Mouse (Mus musculus): Measurements from ENCODE around the gene Dchs2. TPM values are rescaled to one million over a fixed set of nuclear protein-coding genes. Genes with fewer than 3 reads are reported as not detected.

Dchs2 gene
- total and polyA plus RNA-seq, 3 experiments = 0.14 to 0.80 (median 0.52) TPM

DNA sequence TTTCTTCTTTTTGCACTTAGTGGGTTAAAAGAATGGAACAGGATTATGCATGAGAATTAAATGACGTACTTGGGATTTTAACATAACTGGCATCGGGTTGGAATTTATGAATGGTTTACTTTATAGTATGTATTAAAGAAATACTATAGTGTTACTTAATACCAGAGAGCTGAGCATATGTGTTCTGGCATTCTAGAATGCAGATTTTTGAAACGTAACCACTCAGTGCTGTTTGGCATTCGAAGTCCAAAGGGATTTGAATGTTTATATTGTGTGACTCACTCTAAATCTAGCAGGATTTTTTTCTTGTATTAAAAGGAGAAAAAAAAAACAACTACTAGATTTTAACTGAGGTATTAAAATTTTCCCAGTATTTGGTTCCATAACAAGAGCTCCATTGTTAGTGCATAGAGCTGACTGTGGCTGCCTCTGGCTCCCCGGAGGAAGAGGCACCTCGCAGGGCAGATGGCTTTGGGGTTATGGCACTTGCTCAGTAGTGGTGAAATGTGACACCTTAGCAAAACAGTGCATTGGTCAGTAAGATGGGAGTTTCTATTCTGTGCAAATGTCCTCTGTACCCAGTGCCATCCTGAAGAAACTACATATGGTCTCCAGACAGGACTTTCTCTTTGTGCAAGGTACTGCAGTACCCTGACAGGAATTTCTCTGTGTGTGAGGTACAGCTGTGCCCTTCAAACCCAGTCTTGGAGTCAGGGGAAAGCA, 160.5 kb downstream of the Dchs2 start:
- 69% methylated on average over 6 of the region's 6 CpGs for WGBS
- no peak for DNase-seq
- Histone ChIP-seq H3K27ac (no peak overlapping the region), H3K79me2 (replicated peaks; ENCODE audit: control insufficient read depth, insufficient read depth, low read length) (no peaks in the 10 kb centered on the region), H3K27me3 (ENCODE audit: control insufficient read depth, insufficient read depth, low read length) (no peaks in the 10 kb centered on the region), H3K4me3 (no peak overlapping the region), H3K36me3 (ENCODE audit: control insufficient read depth, insufficient read depth, low read length) (no peaks in the 10 kb centered on the region), H3K4me1 (ENCODE audit: control insufficient read depth, insufficient read depth, low read length) (no peaks in the 10 kb centered on the region), H3K9ac (ENCODE audit: low read depth, low read length) (no peak overlapping the region)
- no peak for TF ChIP-seq EP300 (IDR thresholded peaks at IDR 0.05; ENCODE audit: insufficient read depth, low read depth, low read length)
- TF ChIP-seq POLR2A (IDR thresholded peaks at IDR 0.05; ENCODE audit: insufficient read depth, low read depth, low read length) = no peak
- no peak for TF ChIP-seq CTCF (IDR thresholded peaks at IDR 0.05)
- intact Hi-C loops (cut with DNase I) = loop anchor here (5.0 to 10.0 kb wide), 3 partner anchors 317 to 474 kb away; no protein-coding TSS in a partner anchor

DNA sequence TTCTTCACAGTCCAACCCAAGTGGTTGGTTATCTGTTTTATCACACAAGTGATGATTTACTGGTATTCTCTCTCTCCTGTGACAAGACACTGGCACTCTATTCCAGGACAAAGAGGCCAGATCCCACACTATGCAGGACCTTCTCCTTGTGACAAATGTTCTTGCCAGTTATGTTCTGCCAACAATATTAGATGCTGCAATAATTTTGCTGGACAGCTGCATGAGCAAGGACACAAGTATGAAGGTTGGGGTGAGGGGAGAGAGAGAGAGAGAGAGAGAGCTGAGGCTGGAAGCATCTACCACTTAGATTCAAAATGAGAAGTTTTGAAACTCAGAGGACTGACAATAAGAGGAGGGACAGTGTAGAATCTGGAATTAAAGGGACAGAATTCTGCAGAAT, 162.7 kb downstream of the Dchs2 start:
- no peak overlapping the region for H3K9ac ChIP-seq (ENCODE audit: low read depth, low read length)
- no peak for DNase-seq
- intact Hi-C loops (cut with DNase I) = no loop called here
- H3K27me3 ChIP-seq (ENCODE audit: control insufficient read depth, insufficient read depth, low read length) = no peaks in the 10 kb centered on the region
- H3K4me3 ChIP-seq = no peak overlapping the region
- H3K36me3 ChIP-seq (ENCODE audit: control insufficient read depth, insufficient read depth, low read length) = no peaks in the 10 kb centered on the region
- no peak for TF ChIP-seq POLR2A (IDR thresholded peaks at IDR 0.05; ENCODE audit: insufficient read depth, low read depth, low read length)
- TF ChIP-seq EP300 (IDR thresholded peaks at IDR 0.05; ENCODE audit: insufficient read depth, low read depth, low read length) = no peak
- TF ChIP-seq CTCF (IDR thresholded peaks at IDR 0.05) = no peak
- no peak overlapping the region for H3K27ac ChIP-seq
- H3K4me1 ChIP-seq (ENCODE audit: control insufficient read depth, insufficient read depth, low read length) = no peaks in the 10 kb centered on the region
- no peaks in the 10 kb centered on the region for H3K79me2 ChIP-seq (replicated peaks; ENCODE audit: control insufficient read depth, insufficient read depth, low read length)

DNA sequence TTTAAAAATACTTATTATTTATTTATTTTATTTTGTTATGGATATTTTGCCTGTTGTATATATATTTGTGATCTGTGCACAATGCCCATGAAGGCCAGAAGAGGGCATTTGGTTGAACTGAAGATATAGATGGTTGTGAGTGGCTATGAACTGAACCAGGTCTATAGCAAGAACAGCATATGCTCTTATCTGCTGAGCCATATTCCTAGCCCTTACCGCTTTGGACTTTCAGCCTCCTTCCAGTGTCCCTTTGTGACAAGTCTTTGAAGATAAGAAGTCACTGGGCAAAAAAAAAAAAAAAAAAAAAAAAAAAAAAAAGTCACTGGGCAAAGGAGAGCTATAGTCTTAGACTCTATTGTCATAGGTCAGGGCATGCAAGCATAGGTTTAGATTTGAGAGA, 163.2 kb downstream of the Dchs2 start:
- Histone ChIP-seq H3K36me3 (ENCODE audit: control insufficient read depth, insufficient read depth, low read length) (no peaks in the 10 kb centered on the region), H3K4me1 (ENCODE audit: control insufficient read depth, insufficient read depth, low read length) (no peaks in the 10 kb centered on the region), H3K27ac (no peak overlapping the region), H3K9ac (ENCODE audit: low read depth, low read length) (no peak overlapping the region), H3K4me3 (no peak overlapping the region), H3K79me2 (replicated peaks; ENCODE audit: control insufficient read depth, insufficient read depth, low read length) (no peaks in the 10 kb centered on the region), H3K27me3 (ENCODE audit: control insufficient read depth, insufficient read depth, low read length) (no peaks in the 10 kb centered on the region)
- intact Hi-C loops (cut with DNase I) = no loop called here
- DNase-seq = no peak
- TF ChIP-seq EP300 (IDR thresholded peaks at IDR 0.05; ENCODE audit: insufficient read depth, low read depth, low read length) (no peak), POLR2A (IDR thresholded peaks at IDR 0.05; ENCODE audit: insufficient read depth, low read depth, low read length) (no peak), CTCF (IDR thresholded peaks at IDR 0.05) (no peak)
- 59% methylated on average over 1 of the region's 1 CpGs for WGBS

DNA sequence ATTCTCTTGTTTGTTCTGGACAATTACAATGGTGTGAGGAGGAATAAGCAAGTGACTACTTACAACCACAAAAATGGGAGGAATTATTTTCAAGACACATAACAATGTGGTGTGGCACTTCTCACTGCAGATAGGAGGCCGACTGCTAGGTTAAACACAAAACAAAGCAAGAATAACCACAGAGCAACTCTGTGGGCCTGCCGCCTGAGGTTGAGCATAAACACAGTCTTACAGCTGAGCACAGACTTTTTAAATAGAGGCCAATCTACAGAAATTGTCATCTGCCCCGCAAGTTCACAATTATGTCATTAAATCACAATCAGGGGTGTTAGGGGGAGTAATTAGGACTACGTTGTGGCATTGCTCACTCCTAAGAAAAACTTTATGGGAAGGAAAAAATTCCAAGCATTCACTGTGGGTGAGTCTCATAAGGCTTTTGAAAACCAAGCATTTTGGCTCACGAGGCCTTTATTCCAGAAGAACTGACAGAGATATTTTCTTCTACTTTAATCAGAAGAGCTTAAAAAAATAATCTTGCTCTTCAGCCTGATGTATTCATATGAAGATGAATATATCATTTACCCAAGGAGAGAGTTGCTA, 172.1 kb downstream of the Dchs2 start:
- Histone ChIP-seq H3K79me2 (replicated peaks; ENCODE audit: control insufficient read depth, insufficient read depth, low read length) (no peaks in the 10 kb centered on the region), H3K27me3 (ENCODE audit: control insufficient read depth, insufficient read depth, low read length) (no peaks in the 10 kb centered on the region), H3K9ac (ENCODE audit: low read depth, low read length) (no peak overlapping the region), H3K36me3 (ENCODE audit: control insufficient read depth, insufficient read depth, low read length) (no peaks in the 10 kb centered on the region), H3K4me3 (no peak overlapping the region), H3K27ac (no peak overlapping the region), H3K4me1 (ENCODE audit: control insufficient read depth, insufficient read depth, low read length) (no peaks in the 10 kb centered on the region)
- intact Hi-C loops (cut with DNase I) = loop anchor here (5.0 to 10.0 kb wide), 2 partner anchors 175 to 402 kb away; no protein-coding TSS in a partner anchor
- 69% methylated on average over 5 of the region's 5 CpGs for WGBS
- TF ChIP-seq EP300 (IDR thresholded peaks at IDR 0.05; ENCODE audit: insufficient read depth, low read depth, low read length) = no peak
- no peak for TF ChIP-seq POLR2A (IDR thresholded peaks at IDR 0.05; ENCODE audit: insufficient read depth, low read depth, low read length)
- no peak for TF ChIP-seq CTCF (IDR thresholded peaks at IDR 0.05)
- DNase-seq = no peak

DNA sequence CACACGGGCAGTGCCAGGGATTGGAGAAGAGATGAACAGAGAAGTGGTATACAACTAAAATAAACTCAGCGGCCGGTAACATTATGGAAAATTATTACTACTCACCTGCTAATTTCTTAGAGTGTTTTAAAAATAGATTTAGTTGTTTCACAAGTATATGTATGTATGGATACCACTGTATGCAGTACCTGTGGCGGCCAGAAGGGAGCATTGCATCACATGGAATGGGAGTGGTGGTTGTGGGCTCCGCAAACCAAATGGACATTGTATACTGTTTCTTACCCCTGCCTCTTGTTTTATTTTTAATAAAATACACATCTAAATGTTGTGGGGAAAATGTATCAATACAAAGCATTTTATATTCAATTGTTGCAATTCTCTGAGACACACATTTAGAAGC, 176.1 kb downstream of the Dchs2 start:
- intact Hi-C loops (cut with DNase I) = loop anchor here (5.0 to 10.0 kb wide), 2 partner anchors 171 to 398 kb away; no protein-coding TSS in a partner anchor
- 75% methylated on average over 5 of the region's 5 CpGs for WGBS
- H3K79me2 ChIP-seq (replicated peaks; ENCODE audit: control insufficient read depth, insufficient read depth, low read length) = no peaks in the 10 kb centered on the region
- H3K36me3 ChIP-seq (ENCODE audit: control insufficient read depth, insufficient read depth, low read length) = no peaks in the 10 kb centered on the region
- no peak overlapping the region for H3K27ac ChIP-seq
- no peak for DNase-seq
- TF ChIP-seq CTCF (IDR thresholded peaks at IDR 0.05) (peak; percentile 58), POLR2A (IDR thresholded peaks at IDR 0.05; ENCODE audit: insufficient read depth, low read depth, low read length) (no peak), EP300 (IDR thresholded peaks at IDR 0.05; ENCODE audit: insufficient read depth, low read depth, low read length) (no peak)
- H3K27me3 ChIP-seq (ENCODE audit: control insufficient read depth, insufficient read depth, low read length) = no peaks in the 10 kb centered on the region
- no peak overlapping the region for H3K4me3 ChIP-seq
- H3K9ac ChIP-seq (ENCODE audit: low read depth, low read length) = no peak overlapping the region
- no peaks in the 10 kb centered on the region for H3K4me1 ChIP-seq (ENCODE audit: control insufficient read depth, insufficient read depth, low read length)

DNA sequence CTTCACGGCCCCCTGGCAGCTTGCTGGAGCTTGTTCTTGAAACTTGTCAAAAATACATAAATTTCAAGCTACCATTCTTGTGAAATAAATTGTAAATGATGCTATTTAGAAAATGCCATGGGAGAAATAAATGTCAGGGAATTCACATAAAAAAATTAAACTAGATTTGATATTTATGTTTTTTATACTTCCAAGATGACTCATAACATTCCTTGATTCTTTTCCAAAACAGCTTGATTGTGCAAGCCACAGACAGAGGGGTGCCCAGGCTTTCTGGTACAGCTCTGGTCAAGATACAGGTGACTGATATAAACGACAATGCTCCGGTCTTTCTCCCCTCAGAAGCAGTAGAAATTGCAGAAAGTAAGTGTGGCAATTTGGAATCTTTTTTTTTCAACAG, 218.2 kb downstream of the Dchs2 start:
- Histone ChIP-seq H3K4me3 (no peak overlapping the region), H3K36me3 (ENCODE audit: control insufficient read depth, insufficient read depth, low read length) (no peaks in the 10 kb centered on the region), H3K79me2 (replicated peaks; ENCODE audit: control insufficient read depth, insufficient read depth, low read length) (no peaks in the 10 kb centered on the region), H3K27ac (no peak overlapping the region), H3K9ac (ENCODE audit: low read depth, low read length) (no peak overlapping the region), H3K27me3 (ENCODE audit: control insufficient read depth, insufficient read depth, low read length) (no peaks in the 10 kb centered on the region), H3K4me1 (ENCODE audit: control insufficient read depth, insufficient read depth, low read length) (no peaks in the 10 kb centered on the region)
- DNase-seq = no peak
- TF ChIP-seq POLR2A (IDR thresholded peaks at IDR 0.05; ENCODE audit: insufficient read depth, low read depth, low read length) (no peak), EP300 (IDR thresholded peaks at IDR 0.05; ENCODE audit: insufficient read depth, low read depth, low read length) (no peak), CTCF (IDR thresholded peaks at IDR 0.05) (no peak)
- WGBS = 65% methylated on average over 3 of the region's 3 CpGs
- intact Hi-C loops (cut with DNase I) = no loop called here
